Mouse (Mus musculus) midbrain, embryonic 12.5 days (tissue): ENCODE data around the gene Adamts2. TPM values are rescaled to one million over a fixed set of nuclear protein-coding genes. Genes with fewer than 3 reads are reported as not detected.

Experiments
- ATAC-seq: fragments of 200-750 bp; cut with Nextera tagmentation; 2 replicates; pipeline ENCODE4 v1.8.0; 2017; ENCODE audit warnings: low read depth, moderate TSS enrichment, moderate library complexity; ENCODE audit not compliant: low FRiP score
- H3K27ac ChIP-seq: fragments of 300-500 bp; sonication (generic); replicated peaks from 2 replicates; pipeline ENCODE4 v1.5.1; 2016; ENCODE audit warnings: mild to moderate bottlenecking
- H3K27me3 ChIP-seq: fragments of 300-500 bp; sonication (generic); 2 replicates; pipeline ENCODE4 v1.6.1; 2016; ENCODE audit warnings: mild to moderate bottlenecking
- H3K36me3 ChIP-seq: fragments of 300-500 bp; sonication (generic); 2 replicates; pipeline ENCODE4 v1.6.1; 2016
- H3K4me1 ChIP-seq: fragments of 300-500 bp; sonication (generic); 2 replicates; pipeline ENCODE4 v1.6.1; 2016
- H3K4me2 ChIP-seq: fragments of 300-500 bp; sonication (generic); replicated peaks from 2 replicates; pipeline ENCODE4 v1.6.1; 2016; ENCODE audit warnings: mild to moderate bottlenecking, moderate library complexity
- H3K4me3 ChIP-seq: fragments of 300-500 bp; sonication (generic); 2 replicates; pipeline ENCODE4 v1.5.1; 2016; ENCODE audit warnings: mild to moderate bottlenecking
- H3K9ac ChIP-seq: fragments of 300-500 bp; sonication (generic); replicated peaks from 2 replicates; pipeline ENCODE4 v1.6.1; 2016; ENCODE audit warnings: mild to moderate bottlenecking, moderate library complexity
- H3K9me3 ChIP-seq: fragments of 300-500 bp; sonication (generic); 2 replicates; pipeline ENCODE4 v1.6.1; 2016; ENCODE audit warnings: mild to moderate bottlenecking
- WGBS: fragments of 180-500 bp; shearing (Covaris S2); methylation state at CpG from one replicate; pipeline ENCODE4 v1.1.7; 2016; 5-methylcytosine and 5-hydroxymethylcytosine counted together
- polyA plus RNA-seq: library from polyadenylated mRNA; unstranded; fragments of >200 nt; fragmentation: Nextera tagmentation; extraction: Ambion mirVana; gene quantifications from 2 replicates; pipeline ENCODE4 v1.2.1, GENCODE M21; 2016

Adamts2 gene
- polyA plus RNA-seq, 1 experiment from 2014 or later = 2.7 TPM

- H3K36me3 ChIP-seq = no peaks in the 10 kb centered on the region
- H3K4me1 ChIP-seq = no peaks in the 10 kb centered on the region
- no peak for ATAC-seq
- H3K9ac ChIP-seq = no peak overlapping the region
- WGBS = 74% methylated on average over 6 of the region's 6 CpGs
- H3K27me3 ChIP-seq = no peaks in the 10 kb centered on the region
- no peak overlapping the region for H3K27ac ChIP-seq
- H3K4me3 ChIP-seq = no peak overlapping the region
- no peak overlapping the region for H3K4me2 ChIP-seq
- H3K9me3 ChIP-seq = no peaks in the 10 kb centered on the region
Measured at GRCm38 (mm10) chr11:50658826-50659225, 56.9 kb downstream of the Adamts2 start.

GRCm38 (mm10) chr11:50662176-50662575 lies 60.3 kb downstream of the Adamts2 start:
- Histone ChIP-seq H3K27me3 (no peaks in the 10 kb centered on the region), H3K4me3 (no peak overlapping the region), H3K27ac (no peak overlapping the region), H3K4me1 (no peaks in the 10 kb centered on the region), H3K9ac (no peak overlapping the region), H3K4me2 (no peak overlapping the region), H3K36me3 (no peaks in the 10 kb centered on the region), H3K9me3 (no peaks in the 10 kb centered on the region)
- no peak for ATAC-seq
- WGBS = 92% methylated on average over 3 of the region's 3 CpGs

GRCm38 (mm10) chr11:50664826-50665225 lies 62.9 kb downstream of the Adamts2 start:
- 75% methylated on average over 4 of the region's 4 CpGs for whole genome bisulfite sequencing
- no peak overlapping the region for H3K4me2 ChIP-seq
- H3K27me3 ChIP-seq = no peaks in the 10 kb centered on the region
- no peaks in the 10 kb centered on the region for H3K9me3 ChIP-seq
- ATAC-seq = no peak
- H3K9ac ChIP-seq = no peak overlapping the region
- no peak overlapping the region for H3K4me3 ChIP-seq
- H3K27ac ChIP-seq = no peak overlapping the region
- no peaks in the 10 kb centered on the region for H3K4me1 ChIP-seq
- H3K36me3 ChIP-seq = no peaks in the 10 kb centered on the region

- no peaks in the 10 kb centered on the region for H3K27me3 ChIP-seq
- no peak overlapping the region for H3K9ac ChIP-seq
- no peak overlapping the region for H3K27ac ChIP-seq
- no peak for ATAC-seq
- no peaks in the 10 kb centered on the region for H3K9me3 ChIP-seq
- H3K36me3 ChIP-seq = no peaks in the 10 kb centered on the region
- H3K4me1 ChIP-seq = no peaks in the 10 kb centered on the region
- H3K4me3 ChIP-seq = no peak overlapping the region
- no peak overlapping the region for H3K4me2 ChIP-seq
- WGBS = 86% methylated on average over 9 of the region's 9 CpGs
Measured at GRCm38 (mm10) chr11:50669542-50670362, 67.9 kb downstream of the Adamts2 start.

- Histone ChIP-seq H3K4me1 (no peaks in the 10 kb centered on the region), H3K27me3 (no peaks in the 10 kb centered on the region), H3K36me3 (no peaks in the 10 kb centered on the region), H3K9me3 (no peaks in the 10 kb centered on the region), H3K4me2 (no peak overlapping the region), H3K4me3 (no peak overlapping the region), H3K27ac (no peak overlapping the region), H3K9ac (no peak overlapping the region)
- no peak for ATAC-seq
- WGBS = 70% methylated on average over 5 of the region's 5 CpGs
Measured at GRCm38 (mm10) chr11:50670363-50670725, 68.5 kb downstream of the Adamts2 start.

- H3K9ac ChIP-seq = no peak overlapping the region
- no peaks in the 10 kb centered on the region for H3K27me3 ChIP-seq
- H3K36me3 ChIP-seq = no peaks in the 10 kb centered on the region
- H3K27ac ChIP-seq = no peak overlapping the region
- no peaks in the 10 kb centered on the region for H3K9me3 ChIP-seq
- no peak for ATAC-seq
- 100% methylated on average over 1 of the region's 1 CpGs for WGBS
- no peak overlapping the region for H3K4me3 ChIP-seq
- no peak overlapping the region for H3K4me2 ChIP-seq
- no peaks in the 10 kb centered on the region for H3K4me1 ChIP-seq
Measured at GRCm38 (mm10) chr11:50670881-50671280, 69.0 kb downstream of the Adamts2 start.

DNA sequence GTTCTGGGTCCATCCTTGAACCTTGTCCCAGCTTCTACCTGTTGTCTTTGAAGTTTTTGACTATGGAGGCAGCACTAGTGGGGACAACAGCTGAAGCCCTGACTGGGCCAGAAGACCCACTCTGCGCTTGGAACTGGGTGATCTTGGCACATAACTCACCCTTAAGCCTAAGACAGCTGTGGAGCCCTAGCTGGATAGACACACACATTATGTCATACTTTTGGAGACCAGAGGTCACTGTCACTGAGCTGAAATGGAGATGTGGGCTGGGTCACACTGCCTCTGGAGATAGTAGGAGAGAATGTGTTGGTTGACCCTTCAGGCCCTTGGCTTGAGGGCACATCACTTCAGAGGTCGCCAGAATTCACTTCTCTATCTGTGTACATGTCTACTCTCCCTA lies 69.5 kb downstream of the Adamts2 start:
- Histone ChIP-seq H3K9me3 (no peaks in the 10 kb centered on the region), H3K27me3 (no peaks in the 10 kb centered on the region), H3K9ac (no peak overlapping the region), H3K36me3 (no peaks in the 10 kb centered on the region), H3K4me1 (no peaks in the 10 kb centered on the region), H3K27ac (no peak overlapping the region), H3K4me2 (no peak overlapping the region), H3K4me3 (no peak overlapping the region)
- ATAC-seq = no peak
- WGBS = 69% methylated on average over 2 of the region's 2 CpGs

GRCm38 (mm10) chr11:50671820-50672310 lies 70.0 kb downstream of the Adamts2 start:
- Histone ChIP-seq H3K9me3 (no peaks in the 10 kb centered on the region), H3K4me1 (no peaks in the 10 kb centered on the region), H3K27me3 (no peaks in the 10 kb centered on the region), H3K4me3 (no peak overlapping the region), H3K9ac (no peak overlapping the region), H3K4me2 (no peak overlapping the region), H3K27ac (no peak overlapping the region), H3K36me3 (no peaks in the 10 kb centered on the region)
- ATAC-seq = no peak
- WGBS = 88% methylated on average over 7 of the region's 7 CpGs

GRCm38 (mm10) chr11:50672866-50673265 lies 71.0 kb downstream of the Adamts2 start:
- no peaks in the 10 kb centered on the region for H3K9me3 ChIP-seq
- WGBS = 58% methylated on average over 7 of the region's 7 CpGs
- no peak overlapping the region for H3K4me3 ChIP-seq

DNA sequence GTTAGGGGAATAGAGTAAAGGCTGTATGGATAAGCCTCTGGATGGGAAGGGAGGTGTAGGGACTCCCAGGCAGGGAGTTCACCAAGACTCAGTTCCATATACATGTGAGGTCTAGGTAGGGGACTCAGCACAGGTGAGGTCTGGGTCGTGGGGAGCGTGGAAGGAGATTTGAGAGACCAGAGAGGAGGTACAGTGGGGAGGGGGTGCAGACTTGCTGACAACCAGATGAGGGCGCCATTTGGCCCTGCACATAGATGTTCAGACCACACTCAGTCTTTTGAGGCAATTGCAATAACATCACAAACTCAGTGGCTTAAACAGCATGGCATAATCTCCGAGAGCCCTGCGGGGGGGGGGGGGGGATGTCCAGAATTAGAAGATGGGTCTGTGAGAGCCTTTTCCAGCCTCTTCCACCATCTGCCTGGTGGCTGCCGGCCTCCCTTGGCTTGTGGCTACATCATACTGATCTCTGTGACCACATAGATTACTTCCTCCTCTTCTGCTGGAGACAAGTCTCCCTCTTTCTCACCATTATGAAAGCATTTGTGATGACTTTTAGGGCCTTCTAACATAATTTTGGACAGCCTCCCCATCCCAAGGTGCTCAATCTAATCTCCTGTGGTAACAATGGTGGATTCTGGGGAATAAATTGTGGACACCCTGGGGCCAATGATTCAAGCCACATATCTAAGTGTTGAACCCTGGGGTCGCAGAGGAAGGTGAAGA lies 71.8 kb downstream of the Adamts2 start:
- no peaks in the 10 kb centered on the region for H3K27me3 ChIP-seq
- H3K4me2 ChIP-seq = no peak overlapping the region
- WGBS = 66% methylated on average over 6 of the region's 7 CpGs
- no peak overlapping the region for H3K27ac ChIP-seq
- ATAC-seq = no peak
- H3K4me1 ChIP-seq = no peaks in the 10 kb centered on the region
- H3K4me3 ChIP-seq = no peak overlapping the region
- H3K36me3 ChIP-seq = no peaks in the 10 kb centered on the region
- no peak overlapping the region for H3K9ac ChIP-seq
- no peaks in the 10 kb centered on the region for H3K9me3 ChIP-seq

More at GRCm38 (mm10) chr11:50672866-50673265, 71.0 kb downstream of the Adamts2 start:
- ATAC-seq = no peak
- H3K36me3 ChIP-seq = no peaks in the 10 kb centered on the region
- H3K27ac ChIP-seq = no peak overlapping the region
- H3K4me1 ChIP-seq = no peaks in the 10 kb centered on the region
- no peaks in the 10 kb centered on the region for H3K27me3 ChIP-seq
- no peak overlapping the region for H3K9ac ChIP-seq
- H3K4me2 ChIP-seq = no peak overlapping the region

GRCm38 (mm10) chr11:50674390-50674789 lies 72.5 kb downstream of the Adamts2 start:
- Histone ChIP-seq H3K9me3 (no peaks in the 10 kb centered on the region), H3K27ac (no peak overlapping the region), H3K9ac (no peak overlapping the region), H3K4me1 (no peaks in the 10 kb centered on the region), H3K4me2 (no peak overlapping the region), H3K36me3 (no peaks in the 10 kb centered on the region), H3K27me3 (no peaks in the 10 kb centered on the region), H3K4me3 (no peak overlapping the region)
- no peak for ATAC-seq
- 84% methylated on average over 9 of the region's 9 CpGs for WGBS

DNA sequence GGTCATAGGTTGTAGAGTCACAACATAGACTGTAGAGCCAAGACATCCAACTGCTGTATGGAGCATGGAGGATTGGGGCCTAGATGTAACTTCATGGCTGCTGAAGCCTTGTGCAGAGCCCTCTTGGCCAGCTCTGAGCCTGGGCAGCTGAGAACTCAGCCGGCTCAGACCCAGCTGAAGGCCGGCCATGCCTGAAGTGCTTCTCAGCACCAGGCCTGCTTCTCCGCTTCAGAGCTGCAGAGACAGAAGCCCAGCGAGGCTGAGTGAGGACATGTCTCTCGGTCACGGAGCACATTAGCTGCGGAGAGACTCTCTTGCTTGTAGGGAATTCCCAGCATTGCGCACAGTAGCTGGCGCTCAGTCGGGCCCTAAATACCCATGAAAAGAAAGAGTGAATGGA lies 76.8 kb downstream of the Adamts2 start:
- no peak overlapping the region for H3K4me3 ChIP-seq
- H3K27ac ChIP-seq = no peak overlapping the region
- H3K4me1 ChIP-seq = no peaks in the 10 kb centered on the region
- no peaks in the 10 kb centered on the region for H3K36me3 ChIP-seq
- 91% methylated on average over 10 of the region's 10 CpGs for WGBS
- ATAC-seq = no peak
- no peaks in the 10 kb centered on the region for H3K27me3 ChIP-seq
- no peaks in the 10 kb centered on the region for H3K9me3 ChIP-seq
- no peak overlapping the region for H3K4me2 ChIP-seq
- H3K9ac ChIP-seq = no peak overlapping the region
